Mouse (Mus musculus): ENCODE results near the gene Dip2b. TPM values are rescaled to one million over a fixed set of nuclear protein-coding genes. Genes with fewer than 3 reads are reported as not detected.

The Dip2b gene
- 2.1 and 2.3 TPM in 2 replicates for polyA plus RNA-seq (2015; fragmentation: Nextera tagmentation; extraction: Ambion mirVana)

GRCm38 (mm10) chr15:100038470-100038971, at the start of gene Dip2b:
Gene Dip2b (plus strand): TSS chr15:100038664.
- peak within 1 kb of the TSS; percentile 97 for H3K27ac ChIP-seq (ENCODE audit: low read depth)
- TF ChIP-seq EP300 (IDR thresholded peaks at IDR 0.05; ENCODE audit: low read depth) (no peak), CTCF (IDR thresholded peaks at IDR 0.05; ENCODE audit: low read depth) (peak; percentile 98)
- H3K9me3 ChIP-seq (ENCODE audit: low read length): no peaks in the 10 kb centered on the region
- no peaks in the 10 kb centered on the region for H3K36me3 ChIP-seq (replicated peaks; ENCODE audit: insufficient read depth, low read length)
- DNase-seq (peak; percentile 98), ATAC-seq (peak; percentile 94)
- peak within 1 kb of the TSS; percentile 90 for H3K4me3 ChIP-seq (ENCODE audit: low read depth, low read length)
- peak within 1 kb of the TSS; percentile 98 for H3K4me2 ChIP-seq (ENCODE audit: low read depth, low read length)
- WGBS (ENCODE audit: insufficient replicate concordance): 0% methylated on average over 51 of the region's 68 CpGs
- peak within 1 kb of the TSS; percentile 97 for H3K9ac ChIP-seq (replicated peaks)
- no peaks in the 10 kb centered on the region for H3K27me3 ChIP-seq (ENCODE audit: insufficient read depth, low read length)
- peaks cover 18% of the 10 kb centered on the region for H3K4me1 ChIP-seq (ENCODE audit: insufficient read depth)

- ATAC-seq (no peak), DNase-seq (no peak)
- H3K9me3 ChIP-seq (ENCODE audit: low read length): no peaks in the 10 kb centered on the region
- H3K9ac ChIP-seq (replicated peaks): no peak overlapping the region
- no peak for TF ChIP-seq CTCF (IDR thresholded peaks at IDR 0.05; ENCODE audit: low read depth)
- no peak for TF ChIP-seq EP300 (IDR thresholded peaks at IDR 0.05; ENCODE audit: low read depth)
- no peak overlapping the region for H3K4me2 ChIP-seq (ENCODE audit: low read depth, low read length)
- no peak overlapping the region for H3K4me3 ChIP-seq (ENCODE audit: low read depth, low read length)
- no peaks in the 10 kb centered on the region for H3K27me3 ChIP-seq (ENCODE audit: insufficient read depth, low read length)
- peaks cover 54% of the 10 kb centered on the region for H3K36me3 ChIP-seq (replicated peaks; ENCODE audit: insufficient read depth, low read length)
- H3K4me1 ChIP-seq (ENCODE audit: insufficient read depth): no peaks in the 10 kb centered on the region
- 83% methylated on average over 1 of the region's 1 CpGs for whole genome bisulfite sequencing (ENCODE audit: insufficient replicate concordance)
- H3K27ac ChIP-seq (ENCODE audit: low read depth): no peak overlapping the region
Observed at GRCm38 (mm10) chr15:99993100-99993499, 45.4 kb upstream of the Dip2b start.

DNA sequence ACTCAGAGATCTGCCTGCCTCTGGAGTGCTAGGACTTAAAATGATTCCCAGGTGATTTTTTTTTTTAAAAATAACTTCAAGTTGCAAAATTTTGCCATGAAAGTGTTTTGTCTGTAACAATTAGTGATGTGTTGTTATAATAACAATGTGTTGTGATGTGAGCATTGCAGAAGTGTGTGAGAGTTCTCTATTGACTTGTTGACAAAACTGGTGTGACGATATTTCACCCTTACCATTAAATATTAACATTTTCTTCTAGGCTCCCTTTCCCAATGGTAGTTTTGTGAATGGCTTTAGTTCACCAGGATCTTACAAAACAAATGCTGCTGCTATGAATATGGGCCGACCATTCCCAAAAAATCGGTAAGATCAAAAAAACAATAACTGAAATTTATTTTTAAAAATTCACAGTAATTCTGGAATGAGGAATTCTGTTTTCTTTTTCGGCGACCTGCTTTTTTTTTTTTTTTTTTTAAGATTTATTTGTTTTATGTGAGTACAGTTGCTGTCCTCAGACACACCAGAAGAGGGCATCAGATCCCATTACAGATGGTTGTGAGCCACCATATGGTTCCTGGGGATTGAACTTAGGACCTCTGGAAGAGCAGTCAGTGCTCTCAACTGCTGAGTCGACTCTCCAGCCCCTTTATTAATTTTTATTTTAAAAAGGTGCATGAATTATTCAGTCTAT, 41.2 kb upstream of the Dip2b start:
- H3K36me3 ChIP-seq (replicated peaks; ENCODE audit: insufficient read depth, low read length): peaks cover 48% of the 10 kb centered on the region
- no peak for TF ChIP-seq CTCF (IDR thresholded peaks at IDR 0.05; ENCODE audit: low read depth)
- TF ChIP-seq EP300 (IDR thresholded peaks at IDR 0.05; ENCODE audit: low read depth): no peak
- no peak overlapping the region for H3K9ac ChIP-seq (replicated peaks)
- H3K4me2 ChIP-seq (ENCODE audit: low read depth, low read length): no peak overlapping the region
- no peaks in the 10 kb centered on the region for H3K4me1 ChIP-seq (ENCODE audit: insufficient read depth)
- DNase-seq (no peak), ATAC-seq (peak; percentile 66)
- H3K27ac ChIP-seq (ENCODE audit: low read depth): no peak overlapping the region
- no peaks in the 10 kb centered on the region for H3K9me3 ChIP-seq (ENCODE audit: low read length)
- H3K27me3 ChIP-seq (ENCODE audit: insufficient read depth, low read length): no peaks in the 10 kb centered on the region
- 80% methylated on average over 6 of the region's 6 CpGs for WGBS (ENCODE audit: insufficient replicate concordance)
- H3K4me3 ChIP-seq (ENCODE audit: low read depth, low read length): no peak overlapping the region

DNA sequence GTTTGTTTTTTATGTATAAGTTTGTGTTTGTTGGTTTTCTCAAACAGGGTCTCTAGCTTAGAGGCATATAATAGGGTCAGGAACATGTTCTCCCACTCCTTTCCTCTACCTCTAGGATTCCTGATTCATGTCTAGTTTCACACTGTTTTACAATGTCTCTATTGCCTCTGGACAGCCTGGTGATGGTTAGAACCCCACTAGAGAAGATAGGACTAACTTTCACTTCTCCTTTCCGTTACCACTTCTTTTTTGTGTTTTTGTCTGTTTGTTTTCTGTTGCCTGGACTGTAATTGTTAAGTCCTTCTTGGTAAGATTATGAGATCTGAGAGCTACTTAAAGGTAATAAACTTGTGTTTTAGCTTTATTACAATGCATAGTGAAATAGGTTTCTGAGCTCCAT, 39.1 kb upstream of the Dip2b start:
- Histone ChIP-seq H3K4me2 (ENCODE audit: low read depth, low read length) (no peak overlapping the region), H3K27ac (ENCODE audit: low read depth) (no peak overlapping the region), H3K36me3 (replicated peaks; ENCODE audit: insufficient read depth, low read length) (peaks cover 50% of the 10 kb centered on the region), H3K4me1 (ENCODE audit: insufficient read depth) (no peaks in the 10 kb centered on the region), H3K9ac (replicated peaks) (no peak overlapping the region), H3K9me3 (ENCODE audit: low read length) (no peaks in the 10 kb centered on the region), H3K27me3 (ENCODE audit: insufficient read depth, low read length) (no peaks in the 10 kb centered on the region), H3K4me3 (ENCODE audit: low read depth, low read length) (no peak overlapping the region)
- no peak for TF ChIP-seq CTCF (IDR thresholded peaks at IDR 0.05; ENCODE audit: low read depth)
- no peak for TF ChIP-seq EP300 (IDR thresholded peaks at IDR 0.05; ENCODE audit: low read depth)
- DNase-seq (no peak), ATAC-seq (no peak)
- 71% methylated on average over 1 of the region's 1 CpGs for WGBS (ENCODE audit: insufficient replicate concordance)

DNA sequence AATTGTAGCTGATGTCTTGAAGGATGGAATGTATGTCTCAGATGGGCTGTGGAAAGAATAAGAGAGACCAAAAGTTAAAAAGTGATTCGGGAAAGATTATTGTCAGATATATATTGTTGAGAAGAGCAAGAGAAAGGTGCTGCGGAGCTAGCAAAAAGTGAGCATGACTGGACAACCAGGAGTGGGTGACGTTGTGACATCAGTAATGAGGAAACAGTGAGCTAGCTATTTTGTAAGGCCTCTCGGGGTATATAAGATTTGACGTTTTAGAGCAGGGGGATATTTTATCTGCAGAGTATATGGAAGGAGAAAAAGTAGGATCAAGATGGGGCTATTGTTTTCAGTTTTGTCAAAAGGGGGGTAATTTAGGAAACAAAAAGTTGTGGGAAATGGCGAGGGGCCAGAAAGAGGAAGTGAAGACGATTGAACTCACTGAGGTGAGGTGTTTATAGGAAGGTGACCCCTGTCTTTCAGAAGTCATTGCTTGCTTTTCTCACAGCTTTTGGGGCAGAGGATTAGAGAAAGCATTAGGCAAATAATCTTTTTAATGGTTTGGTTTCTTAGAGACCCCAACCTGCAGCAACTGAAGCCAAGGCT, 33.7 kb upstream of the Dip2b start:
- WGBS (ENCODE audit: insufficient replicate concordance): 66% methylated on average over 7 of the region's 7 CpGs
- Histone ChIP-seq H3K4me3 (ENCODE audit: low read depth, low read length) (no peak overlapping the region), H3K4me1 (ENCODE audit: insufficient read depth) (no peaks in the 10 kb centered on the region), H3K36me3 (replicated peaks; ENCODE audit: insufficient read depth, low read length) (peaks cover 67% of the 10 kb centered on the region), H3K4me2 (ENCODE audit: low read depth, low read length) (no peak overlapping the region), H3K9me3 (ENCODE audit: low read length) (no peaks in the 10 kb centered on the region), H3K27ac (ENCODE audit: low read depth) (no peak overlapping the region), H3K9ac (replicated peaks) (no peak overlapping the region), H3K27me3 (ENCODE audit: insufficient read depth, low read length) (no peaks in the 10 kb centered on the region)
- no peak for DNase-seq
- TF ChIP-seq CTCF (IDR thresholded peaks at IDR 0.05; ENCODE audit: low read depth): no peak
- TF ChIP-seq EP300 (IDR thresholded peaks at IDR 0.05; ENCODE audit: low read depth): no peak
- no peak for ATAC-seq

DNA sequence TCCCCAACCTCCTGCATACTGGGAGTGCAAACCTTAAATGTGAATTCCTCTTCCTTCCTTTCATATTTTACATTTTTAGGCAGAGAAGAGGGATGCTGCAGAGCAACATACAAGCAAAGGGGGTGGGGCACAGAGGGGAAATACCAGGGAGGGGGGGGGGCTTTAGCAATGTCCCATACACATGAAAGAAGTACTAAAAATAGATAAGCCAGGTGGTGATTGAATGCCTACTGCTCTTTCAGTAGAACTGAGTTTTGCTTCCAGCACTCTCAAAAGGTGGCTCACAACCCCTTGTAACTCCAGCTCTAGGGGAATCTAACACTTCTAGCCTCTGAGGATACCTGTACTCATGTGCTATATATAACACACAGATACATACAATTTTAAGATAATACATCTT, 32.3 kb upstream of the Dip2b start:
- Histone ChIP-seq H3K4me3 (ENCODE audit: low read depth, low read length) (no peak overlapping the region), H3K9me3 (ENCODE audit: low read length) (no peaks in the 10 kb centered on the region), H3K36me3 (replicated peaks; ENCODE audit: insufficient read depth, low read length) (peaks cover 70% of the 10 kb centered on the region), H3K4me2 (ENCODE audit: low read depth, low read length) (no peak overlapping the region), H3K4me1 (ENCODE audit: insufficient read depth) (no peaks in the 10 kb centered on the region), H3K9ac (replicated peaks) (no peak overlapping the region), H3K27ac (ENCODE audit: low read depth) (no peak overlapping the region), H3K27me3 (ENCODE audit: insufficient read depth, low read length) (no peaks in the 10 kb centered on the region)
- ATAC-seq (no peak), DNase-seq (no peak)
- TF ChIP-seq CTCF (IDR thresholded peaks at IDR 0.05; ENCODE audit: low read depth) (no peak), EP300 (IDR thresholded peaks at IDR 0.05; ENCODE audit: low read depth) (no peak)

Measured in liver, postnatal 0 days (tissue).